Mouse (Mus musculus) MEL-GATA-1-ER (cell line): Measurements from ENCODE around the gene Fbxo44.
"Not testable (repeated sequence)": the region's sequence is repeated elsewhere in the genome, so short reads cannot be mapped to it uniquely, and the experiment has no call there.

Experiments used
- DNase-seq: peaks from one replicate; pipeline ENCODE4 v3.0.0-alpha.2; 2012; ENCODE audit warnings: low read depth; ENCODE audit errors: extremely low read depth

Gene Fbxo44

GRCm38 (mm10) chr4:148130561-148131413 lies 29.5 kb downstream of the Fbxo44 start, which contains the start of gene Draxin:
Gene Draxin, minus strand, starts transcription at chr4:148130698.
- no peak for DNase-seq

- DNase-seq, result no peak
Measured at GRCm38 (mm10) chr4:148130133-148130532, 30.1 kb downstream of the Fbxo44 start, which contains the start of gene Mad2l2. Gene Mad2l2, plus strand, starts transcription at chr4:148130384.

GRCm38 (mm10) chr4:148128672-148129071 lies 31.6 kb downstream of the Fbxo44 start:
- DNase-seq, result no peak

- DNase-seq, result no peak
Measured at GRCm38 (mm10) chr4:148128241-148128640, 32.0 kb downstream of the Fbxo44 start.

- DNase-seq, result no peak
Measured at GRCm38 (mm10) chr4:148122694-148123066, 37.6 kb downstream of the Fbxo44 start.

GRCm38 (mm10) chr4:148121982-148122693 lies 38.1 kb downstream of the Fbxo44 start:
- no peak for DNase-seq

- no peak for DNase-seq
Measured at GRCm38 (mm10) chr4:148121362-148121761, 38.9 kb downstream of the Fbxo44 start.

- DNase-seq, result no peak
Measured at GRCm38 (mm10) chr4:148120555-148120954, 39.7 kb downstream of the Fbxo44 start.

GRCm38 (mm10) chr4:148119578-148119977 lies 40.7 kb downstream of the Fbxo44 start:
- not testable (repeated sequence) for DNase-seq

- DNase-seq, result no peak
Measured at GRCm38 (mm10) chr4:148117392-148117791, 42.9 kb downstream of the Fbxo44 start.

- no peak for DNase-seq
Measured at GRCm38 (mm10) chr4:148116657-148117056, 43.6 kb downstream of the Fbxo44 start.

GRCm38 (mm10) chr4:148115467-148115866 lies 44.8 kb downstream of the Fbxo44 start:
- no peak for DNase-seq

GRCm38 (mm10) chr4:148114758-148115391 lies 45.4 kb downstream of the Fbxo44 start:
- no peak for DNase-seq

- no peak for DNase-seq
Measured at GRCm38 (mm10) chr4:148112519-148112918, 47.8 kb downstream of the Fbxo44 start.

GRCm38 (mm10) chr4:148109215-148109614 lies 51.1 kb downstream of the Fbxo44 start:
- DNase-seq, result no peak

- no peak for DNase-seq
Measured at GRCm38 (mm10) chr4:148108565-148109100, 51.6 kb downstream of the Fbxo44 start.

- no peak for DNase-seq
Measured at GRCm38 (mm10) chr4:148107621-148108291, 52.5 kb downstream of the Fbxo44 start.

- no peak for DNase-seq
Measured at GRCm38 (mm10) chr4:148104146-148104545, 56.1 kb downstream of the Fbxo44 start.
